Mouse (Mus musculus) layer of hippocampus, postnatal 14 days (tissue): ENCODE measurements at regions not wholly inside any gene's neighbourhood (a gene's known extent, or its start where the extent isn't known, plus 50 kb on each side); places are given as distances from the start of the nearest gene placed in this dataset.

ENCODE experiments used
- DNase-seq, 2 experiments: peaks; one replicate each; pipeline ENCODE4 v3.0.0; 2021 to 2022; ENCODE audit warnings: low spot score in 2 of 2, mixed read lengths in 1 of 2

GRCm38 (mm10) chr11:42067788-42068187 is 67.1 kb upstream of the Gabrg2 start:
- peak; percentile 37 to 72 for DNase-seq

- no peak for DNase-seq
These were observed 50.9 kb upstream of the Gabrg2 start for GRCm38 (mm10) chr11:42051567-42051966.
